Mouse (Mus musculus): ENCODE measurements around the gene Olfr459. TPM values are rescaled to one million over a fixed set of nuclear protein-coding genes. Genes with fewer than 3 reads are reported as not detected.

The Olfr459 gene
- total RNA-seq (2015) = not detected in 2 replicates
- total RNA-seq (2017) = not detected in 2 replicates

DNA sequence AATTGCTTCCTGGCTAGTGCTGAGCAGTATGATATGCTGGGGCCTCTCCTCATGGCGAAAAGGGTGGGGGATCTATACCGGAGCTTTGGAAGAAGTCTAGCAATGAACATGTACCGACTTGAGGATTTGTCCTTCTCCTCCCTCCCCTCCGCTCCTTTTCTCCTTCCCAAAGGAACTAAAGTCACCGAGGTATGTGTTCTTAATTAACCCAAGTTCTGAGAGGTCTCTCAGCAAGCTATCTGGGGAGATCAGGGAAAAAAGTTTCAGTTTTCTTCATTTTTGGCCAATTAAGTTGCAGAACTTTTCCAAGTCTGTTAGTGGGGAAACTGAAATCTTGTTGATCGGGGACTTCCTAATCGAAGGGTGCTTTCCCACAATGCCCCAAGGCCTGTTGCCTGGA is at the start of gene Olfr459:
Gene Olfr459, minus strand, starts transcription at position 101 of the 400 bp plus-strand sequence.
- no peak for ATAC-seq (replicated peaks; ENCODE audit: poor library complexity)

DNA sequence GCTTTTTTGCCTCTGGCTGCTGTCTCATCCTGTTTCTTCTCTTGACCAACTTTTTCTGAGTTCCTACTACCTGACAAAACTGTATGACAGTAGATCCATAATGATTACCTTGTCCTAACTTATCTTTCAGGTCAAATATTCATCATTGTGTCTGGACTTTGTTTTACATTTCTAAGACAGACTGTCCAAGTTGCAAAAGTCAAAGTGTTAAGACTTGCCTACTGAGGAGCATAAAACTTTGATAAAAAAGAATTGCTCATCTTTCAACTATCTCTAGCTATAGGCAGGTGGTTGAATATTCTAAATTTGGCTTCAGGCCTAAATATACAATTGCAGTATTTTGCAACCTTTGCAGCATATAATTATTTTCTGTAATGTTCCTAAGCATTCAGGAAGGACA is 49.1 kb upstream of the Olfr459 start:
- no peak for ATAC-seq (replicated peaks; ENCODE audit: poor library complexity)

DNA sequence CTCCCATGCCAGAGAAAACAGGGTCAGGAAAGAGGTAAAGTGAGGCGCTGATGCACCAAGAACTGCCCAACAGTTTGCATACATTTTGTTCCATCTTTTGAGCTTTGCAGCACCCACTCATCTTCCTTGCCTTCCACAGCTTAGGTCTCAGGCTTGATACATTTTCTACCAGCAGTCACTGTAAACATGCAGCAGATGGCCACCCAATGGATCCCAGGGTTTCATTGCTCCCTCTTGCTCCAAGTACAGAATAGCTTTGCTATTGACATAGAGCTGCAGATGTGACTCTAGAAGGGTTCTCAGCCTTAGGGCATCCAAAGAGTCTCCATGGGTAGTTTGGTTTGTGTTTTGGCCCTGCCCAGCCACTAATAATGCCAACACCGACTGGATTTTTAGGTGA is 11.7 kb upstream of the Olfr459 start:
- ATAC-seq (replicated peaks; ENCODE audit: poor library complexity) = no peak

GRCm38 (mm10) chr6:41775721-41776120 is 744 bp upstream of the Olfr459 start:
- ATAC-seq (replicated peaks; ENCODE audit: poor library complexity) = no peak

DNA sequence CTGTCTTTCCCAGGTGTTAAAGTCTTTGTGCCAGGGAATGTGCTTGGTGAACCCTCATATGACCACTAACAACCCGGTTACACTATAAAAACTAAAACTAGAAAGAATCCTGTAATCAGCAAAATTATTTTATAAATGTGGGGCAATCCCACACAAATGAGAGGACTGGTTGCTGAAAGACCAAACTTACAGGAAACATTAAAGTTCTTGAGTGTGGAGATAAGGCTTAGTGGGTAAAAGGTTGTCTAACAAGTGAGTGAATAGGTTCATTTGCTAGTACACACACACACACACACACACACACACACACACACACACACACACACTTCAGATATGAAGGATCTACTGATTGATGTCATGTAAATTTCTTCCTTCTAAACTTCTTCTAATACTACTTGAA is 5.1 kb downstream of the Olfr459 start:
- ATAC-seq (replicated peaks; ENCODE audit: poor library complexity) = no peak

DNA sequence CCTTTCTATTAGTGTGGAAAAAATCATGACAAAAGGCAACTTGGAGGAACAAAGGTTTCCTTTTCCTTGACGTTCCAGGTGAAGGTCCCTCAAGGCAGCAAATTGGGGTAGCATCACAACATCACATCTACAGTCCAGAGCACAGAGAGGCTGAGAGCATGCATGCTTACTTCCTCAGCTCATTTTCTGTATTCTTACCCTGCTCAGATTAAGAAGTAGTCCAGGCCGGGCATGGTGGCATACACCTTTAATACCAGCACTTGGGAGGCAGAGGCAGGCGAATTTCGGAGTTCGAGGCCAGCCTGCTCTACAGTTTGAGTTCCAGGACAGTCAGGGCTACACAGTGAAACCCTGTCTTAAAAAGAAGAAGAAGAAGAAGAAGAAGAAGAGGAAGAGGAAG is 10.7 kb downstream of the Olfr459 start:
- ATAC-seq (replicated peaks; ENCODE audit: poor library complexity) = no peak

GRCm38 (mm10) chr6:41762370-41762757 is 12.6 kb downstream of the Olfr459 start:
- ATAC-seq (replicated peaks; ENCODE audit: poor library complexity) = no peak

- peak; percentile 96 for ATAC-seq (replicated peaks; ENCODE audit: poor library complexity)
These were observed 13.1 kb downstream of the Olfr459 start for GRCm38 (mm10) chr6:41761702-41762369.

GRCm38 (mm10) chr6:41759618-41760017 is 15.4 kb downstream of the Olfr459 start:
- ATAC-seq (replicated peaks; ENCODE audit: poor library complexity) = no peak

GRCm38 (mm10) chr6:41758421-41758820 is 16.6 kb downstream of the Olfr459 start:
- no peak for ATAC-seq (replicated peaks; ENCODE audit: poor library complexity)

GRCm38 (mm10) chr6:41757199-41757598 is 17.8 kb downstream of the Olfr459 start:
- peak; percentile 27; the same call in 1 of the 2 replicates for ATAC-seq (replicated peaks; ENCODE audit: poor library complexity)

GRCm38 (mm10) chr6:41754626-41755025 is 20.4 kb downstream of the Olfr459 start:
- no peak for ATAC-seq (replicated peaks; ENCODE audit: poor library complexity)

DNA sequence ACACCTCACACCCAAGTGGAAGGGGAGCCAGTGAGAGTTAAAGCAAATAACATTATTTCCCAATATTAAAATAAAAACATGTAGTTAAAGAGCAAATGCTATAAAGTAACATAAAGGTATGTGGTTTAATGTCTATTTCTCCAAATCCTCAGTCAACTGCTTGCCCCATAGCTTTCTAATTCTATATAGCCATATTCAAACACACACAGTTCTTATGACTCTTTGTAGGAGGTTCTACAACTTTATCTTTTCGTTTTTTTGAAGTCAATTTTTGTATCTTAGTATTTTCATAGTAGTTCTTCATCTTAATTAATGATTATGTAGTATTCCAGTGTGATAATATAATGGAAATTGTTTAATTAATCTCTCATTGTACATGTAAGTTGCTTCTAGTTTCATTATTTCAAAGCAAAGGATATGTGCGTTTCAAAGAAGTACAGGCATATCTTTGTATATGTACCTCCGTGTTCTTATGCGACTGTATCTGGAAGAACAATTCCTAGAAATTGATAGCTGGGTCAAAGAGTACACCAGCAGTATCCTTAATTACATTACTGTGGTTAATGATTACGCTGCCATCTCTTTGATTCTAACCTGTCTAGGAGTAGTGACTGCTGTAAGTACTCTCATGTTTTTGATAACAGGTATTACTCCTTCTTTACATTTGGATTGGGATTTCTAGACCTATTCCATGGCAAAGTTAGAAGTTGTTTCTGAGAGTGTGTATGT is 30.1 kb downstream of the Olfr459 start:
- ATAC-seq (replicated peaks; ENCODE audit: poor library complexity) = no peak

GRCm38 (mm10) chr6:41741101-41741500 is 33.9 kb downstream of the Olfr459 start:
- ATAC-seq (replicated peaks; ENCODE audit: poor library complexity) = no peak

DNA sequence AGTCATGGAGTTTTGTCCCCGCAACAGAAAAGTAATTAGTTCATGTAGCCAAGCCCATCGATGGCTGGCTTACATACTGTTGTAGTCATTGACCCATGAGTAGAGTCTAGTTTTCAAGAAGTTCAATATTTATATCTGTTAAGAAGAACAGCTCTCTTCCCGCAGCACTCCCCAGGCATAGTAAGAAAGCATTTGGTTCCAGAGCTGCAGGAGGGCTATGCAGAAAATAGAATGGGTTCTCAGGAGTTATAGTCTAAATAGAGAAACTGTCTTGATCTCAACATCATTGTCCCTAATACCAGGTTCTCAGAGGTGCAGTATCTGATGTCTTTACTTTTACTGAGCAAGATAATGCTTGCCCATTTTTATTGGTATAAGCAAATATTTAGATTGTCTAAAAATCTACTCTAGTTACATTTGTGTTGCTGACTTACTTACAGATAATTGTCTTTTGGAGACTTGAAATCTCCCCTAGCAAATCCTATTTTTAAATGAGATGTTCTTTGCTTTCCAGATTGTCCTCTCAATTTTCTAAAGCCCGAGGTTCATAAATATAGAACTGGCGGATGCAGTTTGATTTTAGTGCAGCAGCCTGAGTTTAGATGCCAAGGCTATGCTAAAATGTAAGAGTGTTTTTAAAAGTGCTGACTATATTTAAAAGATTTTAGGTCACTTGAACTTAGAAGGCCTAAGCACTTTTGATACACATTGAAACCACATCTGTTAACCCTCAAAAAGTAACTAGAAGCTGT is 40.1 kb downstream of the Olfr459 start:
- ATAC-seq (replicated peaks; ENCODE audit: poor library complexity) = no peak

GRCm38 (mm10) chr6:41727989-41728609 is 46.9 kb downstream of the Olfr459 start:
- ATAC-seq (replicated peaks; ENCODE audit: poor library complexity) = peak; percentile 85

DNA sequence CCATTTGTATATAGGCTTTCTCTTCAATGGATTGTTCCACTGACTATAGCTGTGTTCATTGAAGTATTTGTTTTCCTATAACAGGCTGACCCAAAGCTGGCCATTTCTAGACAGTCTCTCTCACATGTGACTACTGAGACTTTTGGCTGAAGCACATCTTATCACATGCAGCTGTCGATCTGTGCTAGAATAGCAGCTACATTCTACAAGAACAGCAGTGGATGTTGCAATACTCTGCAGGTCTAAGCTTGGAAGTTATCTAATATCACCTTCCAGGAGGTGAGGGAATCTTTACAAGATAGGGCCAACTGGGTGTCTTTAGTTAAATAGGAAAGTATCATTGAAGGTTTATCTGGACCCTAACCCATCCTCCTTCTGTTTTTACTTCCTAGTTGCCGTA is 53.5 kb downstream of the Olfr459 start:
- peak; percentile 34; the same call in 1 of the 2 replicates for ATAC-seq (replicated peaks; ENCODE audit: poor library complexity)
